Mouse (Mus musculus) liver, embryonic 11.5 days (tissue): ENCODE results near the gene Plin5. TPM values are rescaled to one million over a fixed set of nuclear protein-coding genes. Genes with fewer than 3 reads are reported as not detected.
"Not testable (repeated sequence)": the region's sequence is repeated elsewhere in the genome, so short reads cannot be mapped to it uniquely, and the experiment has no call there.

Source experiments
- ATAC-seq: fragments of 200-750 bp; cut with Nextera tagmentation; replicated peaks from 2 replicates; pipeline ENCODE4 v1.8.0; 2017; ENCODE audit warnings: moderate number of reproducible peaks, mild to moderate bottlenecking, moderate TSS enrichment, moderate library complexity; ENCODE audit not compliant: low FRiP score
- DNase-seq: peaks from one replicate; pipeline ENCODE4 v3.0.0-alpha.2; 2017; ENCODE audit warnings: low spot score
- H3K27ac ChIP-seq: fragments of 300-500 bp; sonication (generic); 2 replicates; pipeline ENCODE4 v1.5.1; 2014; ENCODE audit warnings: mild to moderate bottlenecking, low read depth, low read length, control low read depth
- H3K27me3 ChIP-seq: fragments of 300-500 bp; sonication (generic); replicated peaks from 2 replicates; pipeline ENCODE4 v1.6.1; 2014; ENCODE audit warnings: low read length, mixed read lengths; ENCODE audit not compliant: control insufficient read depth, insufficient read depth
- H3K36me3 ChIP-seq: fragments of 300-500 bp; sonication (generic); 2 replicates; pipeline ENCODE4 v1.6.1; 2014; ENCODE audit warnings: mild to moderate bottlenecking, low read length, moderate library complexity, mixed read lengths; ENCODE audit not compliant: control insufficient read depth, insufficient read depth
- H3K4me1 ChIP-seq: fragments of 300-500 bp; sonication (generic); replicated peaks from 2 replicates; pipeline ENCODE4 v1.6.1; 2014; ENCODE audit warnings: low read length, mixed read lengths; ENCODE audit not compliant: control insufficient read depth, insufficient read depth
- H3K4me2 ChIP-seq: fragments of 300-500 bp; sonication (generic); 2 replicates; pipeline ENCODE4 v1.6.1; 2014; ENCODE audit warnings: mild to moderate bottlenecking, control low read depth, moderate library complexity
- H3K4me3 ChIP-seq: fragments of 300-500 bp; sonication (generic); 2 replicates; pipeline ENCODE4 v1.5.1; 2014; ENCODE audit warnings: low read depth, low read length, control low read depth
- H3K9ac ChIP-seq: fragments of 300-500 bp; sonication (generic); 2 replicates; pipeline ENCODE4 v1.6.1; 2014; ENCODE audit warnings: low read depth, low read length, control low read depth
- H3K9me3 ChIP-seq: fragments of 300-500 bp; sonication (generic); 2 replicates; pipeline ENCODE4 v1.6.1; 2016; ENCODE audit warnings: low read length, inconsistent platforms, mixed read lengths; ENCODE audit not compliant: control insufficient read depth
- WGBS: fragments of 180-500 bp; shearing (Covaris S2); extraction: QIAGEN DNeasy Blood & Tissue Kit; methylation state at CpG from one replicate; pipeline ENCODE4 v1.1.7; 2014; 5-methylcytosine and 5-hydroxymethylcytosine counted together
- polyA plus RNA-seq: library from polyadenylated mRNA; unstranded; fragments of >200 nt; fragmentation: Nextera tagmentation; extraction: Ambion mirVana; gene quantifications from 2 replicates; pipeline ENCODE4 v1.2.1, GENCODE M21; 2014

Gene Plin5
- polyA plus RNA-seq, 1 experiment from 2014 or later: 0.43 TPM

GRCm38 (mm10) chr17:56106981-56107380, 10.4 kb downstream of the Plin5 start:
- DNase-seq (no peak), ATAC-seq (no peak)
- H3K4me1 ChIP-seq: no peaks in the 10 kb centered on the region
- WGBS: 65% methylated on average over 4 of the region's 4 CpGs
- H3K4me2 ChIP-seq: no peak overlapping the region
- no peak overlapping the region for H3K9ac ChIP-seq
- H3K27me3 ChIP-seq: no peaks in the 10 kb centered on the region
- no peak overlapping the region for H3K4me3 ChIP-seq
- H3K27ac ChIP-seq: no peak overlapping the region
- H3K9me3 ChIP-seq: no peaks in the 10 kb centered on the region
- peaks cover 6% of the 10 kb centered on the region for H3K36me3 ChIP-seq

DNA sequence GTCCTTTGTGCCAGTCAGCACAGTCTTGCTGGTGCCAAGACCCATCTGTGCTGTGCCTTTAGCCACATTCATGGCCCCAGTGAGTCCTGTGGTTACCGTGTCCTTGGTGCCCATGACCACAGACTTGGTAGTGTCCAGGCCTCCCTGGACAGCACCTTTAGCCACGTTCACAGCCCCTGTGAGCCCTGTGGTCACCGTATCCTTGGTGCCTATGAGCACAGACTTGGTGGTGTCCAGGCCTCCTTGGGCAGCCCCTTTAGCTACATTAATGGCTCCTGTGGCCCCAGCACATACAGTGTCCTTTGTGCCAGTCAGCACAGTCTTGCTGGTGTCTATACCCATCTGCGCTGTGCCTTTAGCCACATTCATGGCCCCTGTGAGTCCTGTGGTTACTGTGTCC, 11.0 kb downstream of the Plin5 start:
- H3K4me1 ChIP-seq, H3K4me2 ChIP-seq, H3K9me3 ChIP-seq, H3K9ac ChIP-seq, ATAC-seq, DNase-seq, H3K4me3 ChIP-seq, H3K27me3 ChIP-seq, H3K27ac ChIP-seq: not testable (repeated sequence)
- H3K36me3 ChIP-seq: peaks cover 11% of the 10 kb centered on the region
- WGBS: 92% methylated on average over 4 of the region's 4 CpGs

DNA sequence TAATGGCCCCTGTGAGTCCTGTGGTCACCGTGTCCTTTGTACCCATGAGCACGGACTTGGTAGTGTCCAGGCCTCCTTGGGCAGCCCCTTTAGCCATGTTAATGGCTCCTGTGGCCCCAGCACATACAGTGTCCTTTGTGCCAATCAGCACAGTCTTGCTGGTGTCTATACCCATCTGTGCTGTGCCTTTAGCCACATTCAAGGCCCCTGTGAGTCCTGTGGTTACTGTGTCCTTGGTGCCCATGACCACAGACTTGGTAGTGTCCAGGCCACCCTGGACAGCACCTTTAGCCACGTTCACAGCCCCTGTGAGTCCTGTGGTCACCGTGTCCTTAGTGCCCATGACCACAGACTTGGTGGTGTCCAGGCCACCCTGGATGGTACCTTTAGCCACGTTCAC, 12.6 kb downstream of the Plin5 start:
- not testable (repeated sequence) for H3K9me3 ChIP-seq, H3K9ac ChIP-seq, H3K4me1 ChIP-seq, DNase-seq, H3K4me2 ChIP-seq, H3K4me3 ChIP-seq, ATAC-seq, H3K27me3 ChIP-seq, H3K27ac ChIP-seq
- WGBS: 90% methylated on average over 2 of the region's 5 CpGs
- H3K36me3 ChIP-seq: peaks cover 23% of the 10 kb centered on the region

DNA sequence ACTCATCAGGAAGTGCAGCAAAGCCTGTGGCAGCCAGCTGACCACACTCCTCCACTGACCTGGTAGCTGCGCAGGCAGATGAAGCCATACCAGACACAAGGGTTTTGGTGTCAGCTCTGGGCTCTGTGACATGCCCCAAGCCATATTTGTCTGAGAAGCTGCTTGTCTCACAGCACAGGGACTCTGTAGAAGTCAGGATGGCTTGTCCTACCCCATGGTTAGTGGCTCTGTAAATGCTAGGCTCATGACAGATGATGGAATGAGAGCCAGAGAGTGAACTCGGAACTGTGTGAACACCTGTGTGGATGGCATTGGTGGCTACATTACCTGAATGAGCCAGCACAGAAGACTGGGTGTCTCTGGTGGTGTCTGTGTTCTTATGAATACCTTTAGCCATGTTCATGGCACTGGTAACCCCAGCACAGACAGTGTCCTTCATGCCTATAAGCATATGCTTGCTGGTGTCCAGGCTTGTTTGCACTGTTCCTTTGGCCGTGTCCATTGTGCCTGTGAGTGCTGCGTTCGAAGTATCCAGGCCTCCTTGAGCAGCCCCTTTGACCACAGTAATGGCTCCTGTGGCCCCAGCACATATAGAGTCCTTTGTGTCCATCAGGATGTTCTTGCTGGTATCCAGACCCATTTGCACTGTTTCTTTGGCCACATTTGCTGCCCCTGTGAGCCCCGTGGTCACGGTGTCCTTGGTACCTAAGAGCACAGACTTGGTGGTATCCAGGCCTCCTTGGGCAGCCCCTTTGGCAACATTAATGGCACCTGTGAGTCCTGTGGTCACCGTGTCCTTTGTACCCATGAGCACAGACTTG, 13.7 kb downstream of the Plin5 start:
- Histone ChIP-seq H3K9me3 (no peaks in the 10 kb centered on the region), H3K4me2 (no peak overlapping the region), H3K36me3 (peaks cover 30% of the 10 kb centered on the region), H3K27me3 (no peaks in the 10 kb centered on the region), H3K9ac (no peak overlapping the region), H3K27ac (no peak overlapping the region), H3K4me3 (no peak overlapping the region), H3K4me1 (no peaks in the 10 kb centered on the region)
- WGBS: 97% methylated on average over 8 of the region's 8 CpGs
- DNase-seq: no peak
- no peak for ATAC-seq

DNA sequence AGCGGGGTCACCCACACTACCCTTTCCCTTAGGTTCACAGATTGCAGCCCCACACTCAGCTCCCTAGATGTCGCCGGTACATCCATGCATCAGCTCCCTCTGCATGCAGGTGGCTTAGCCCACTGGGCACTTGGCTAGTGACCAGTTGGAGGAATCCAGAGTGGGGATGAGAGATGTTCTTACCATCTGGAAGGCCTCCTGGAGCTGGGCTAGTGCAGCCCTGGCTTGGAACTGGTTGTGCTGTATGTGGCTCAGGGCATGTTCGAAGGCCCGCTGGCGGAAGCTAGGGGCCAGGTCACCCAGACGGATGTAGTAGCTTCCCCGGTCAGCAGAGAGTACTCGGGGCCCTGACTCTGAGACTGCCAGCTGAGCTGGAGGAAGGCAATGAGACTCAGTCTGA, 14.5 kb downstream of the Plin5 start:
- Histone ChIP-seq H3K27me3 (no peaks in the 10 kb centered on the region), H3K27ac (no peak overlapping the region), H3K36me3 (peaks cover 37% of the 10 kb centered on the region), H3K9me3 (no peaks in the 10 kb centered on the region), H3K4me3 (no peak overlapping the region), H3K4me1 (no peaks in the 10 kb centered on the region), H3K4me2 (no peak overlapping the region), H3K9ac (no peak overlapping the region)
- no peak for DNase-seq
- ATAC-seq: no peak
- 93% methylated on average over 9 of the region's 9 CpGs for WGBS

DNA sequence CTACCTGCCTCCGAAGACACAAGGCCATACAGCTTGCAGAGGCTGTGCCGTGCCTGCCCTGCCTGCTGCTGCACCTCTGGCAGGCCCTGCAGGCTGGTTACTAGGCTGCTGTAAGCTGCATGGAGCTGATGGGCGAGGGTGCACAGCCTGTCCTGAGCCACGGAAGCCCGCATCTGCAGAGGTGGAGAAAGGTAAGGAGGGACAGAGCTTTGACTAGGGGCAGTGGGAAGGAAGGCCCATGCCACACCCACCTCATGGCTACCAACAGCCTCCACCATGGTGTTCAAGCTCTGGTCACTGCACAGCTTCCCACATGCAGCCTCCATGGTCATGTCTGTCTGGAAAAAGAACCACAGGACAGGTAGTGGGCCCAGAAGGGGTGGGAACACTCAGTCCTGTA, 15.2 kb downstream of the Plin5 start:
- no peak overlapping the region for H3K9ac ChIP-seq
- no peak overlapping the region for H3K4me3 ChIP-seq
- no peaks in the 10 kb centered on the region for H3K9me3 ChIP-seq
- no peak overlapping the region for H3K4me2 ChIP-seq
- DNase-seq (no peak), ATAC-seq (no peak)
- WGBS: 82% methylated on average over 5 of the region's 5 CpGs
- H3K27me3 ChIP-seq: no peaks in the 10 kb centered on the region
- H3K36me3 ChIP-seq: peaks cover 45% of the 10 kb centered on the region
- no peaks in the 10 kb centered on the region for H3K4me1 ChIP-seq
- no peak overlapping the region for H3K27ac ChIP-seq

- H3K9me3 ChIP-seq: no peaks in the 10 kb centered on the region
- ATAC-seq (no peak), DNase-seq (no peak)
- WGBS: 88% methylated on average over 3 of the region's 3 CpGs
- H3K27me3 ChIP-seq: no peaks in the 10 kb centered on the region
- H3K9ac ChIP-seq: no peak overlapping the region
- no peak overlapping the region for H3K27ac ChIP-seq
- no peak overlapping the region for H3K4me3 ChIP-seq
- H3K4me2 ChIP-seq: no peak overlapping the region
- H3K4me1 ChIP-seq: no peaks in the 10 kb centered on the region
- H3K36me3 ChIP-seq: peaks cover 55% of the 10 kb centered on the region
Observed at GRCm38 (mm10) chr17:56100811-56101210, 16.6 kb downstream of the Plin5 start.

DNA sequence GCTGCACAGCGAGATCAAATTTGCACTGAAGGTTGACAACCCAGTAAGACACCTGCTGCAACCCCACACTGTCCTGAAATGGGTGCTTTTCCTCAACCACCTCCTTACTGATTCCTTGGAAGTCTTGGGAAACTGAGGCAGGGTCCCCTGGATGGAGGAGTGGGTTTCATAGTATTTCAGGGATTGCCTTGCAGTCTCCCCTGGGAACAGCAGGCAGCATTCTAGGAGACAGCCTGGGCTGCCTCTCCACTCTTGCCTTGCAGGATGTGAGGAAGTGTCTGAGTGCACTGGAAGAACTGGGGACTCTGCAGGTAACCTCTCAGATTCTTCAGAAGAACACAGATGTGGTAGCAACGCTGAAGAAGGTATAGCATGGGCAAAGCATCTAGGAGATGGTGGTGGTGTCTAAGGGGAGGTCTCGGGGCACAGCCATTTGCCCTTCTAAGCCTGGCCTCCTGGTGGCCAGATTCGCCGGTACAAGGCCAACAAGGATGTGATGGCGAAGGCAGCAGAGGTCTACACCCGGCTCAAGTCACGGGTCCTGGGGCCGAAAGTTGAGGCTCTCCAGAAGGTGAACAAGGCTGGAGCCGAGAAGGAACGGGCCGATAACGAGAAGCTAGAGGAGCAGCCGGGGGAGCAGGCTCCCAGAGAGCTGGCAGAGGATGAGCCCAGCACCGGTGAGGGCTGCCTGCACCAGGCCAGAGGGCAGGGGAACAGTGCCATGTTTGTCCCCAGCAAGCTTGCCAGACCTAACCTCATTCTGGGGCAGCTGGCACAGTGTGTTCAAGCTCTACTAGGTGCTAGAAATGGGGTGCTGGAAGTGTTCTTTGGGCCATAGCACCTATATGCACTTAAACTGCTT, 18.5 kb downstream of the Plin5 start:
- Histone ChIP-seq H3K9me3 (no peaks in the 10 kb centered on the region), H3K27me3 (no peaks in the 10 kb centered on the region), H3K9ac (no peak overlapping the region), H3K4me3 (no peak overlapping the region), H3K4me2 (no peak overlapping the region), H3K4me1 (no peaks in the 10 kb centered on the region), H3K27ac (no peak overlapping the region), H3K36me3 (peaks cover 59% of the 10 kb centered on the region)
- DNase-seq (no peak), ATAC-seq (0 out of 2 replicates have a peak, but pooled peaks have one; percentile 19)
- WGBS: 87% methylated on average over 15 of the region's 15 CpGs
